Mouse (Mus musculus): ENCODE results near the gene Scrn1. TPM values are rescaled to one million over a fixed set of nuclear protein-coding genes. Genes with fewer than 3 reads are reported as not detected.

Gene Scrn1
- polyA plus RNA-seq, 1 experiment from 2014 or later: 7.1 TPM

DNA sequence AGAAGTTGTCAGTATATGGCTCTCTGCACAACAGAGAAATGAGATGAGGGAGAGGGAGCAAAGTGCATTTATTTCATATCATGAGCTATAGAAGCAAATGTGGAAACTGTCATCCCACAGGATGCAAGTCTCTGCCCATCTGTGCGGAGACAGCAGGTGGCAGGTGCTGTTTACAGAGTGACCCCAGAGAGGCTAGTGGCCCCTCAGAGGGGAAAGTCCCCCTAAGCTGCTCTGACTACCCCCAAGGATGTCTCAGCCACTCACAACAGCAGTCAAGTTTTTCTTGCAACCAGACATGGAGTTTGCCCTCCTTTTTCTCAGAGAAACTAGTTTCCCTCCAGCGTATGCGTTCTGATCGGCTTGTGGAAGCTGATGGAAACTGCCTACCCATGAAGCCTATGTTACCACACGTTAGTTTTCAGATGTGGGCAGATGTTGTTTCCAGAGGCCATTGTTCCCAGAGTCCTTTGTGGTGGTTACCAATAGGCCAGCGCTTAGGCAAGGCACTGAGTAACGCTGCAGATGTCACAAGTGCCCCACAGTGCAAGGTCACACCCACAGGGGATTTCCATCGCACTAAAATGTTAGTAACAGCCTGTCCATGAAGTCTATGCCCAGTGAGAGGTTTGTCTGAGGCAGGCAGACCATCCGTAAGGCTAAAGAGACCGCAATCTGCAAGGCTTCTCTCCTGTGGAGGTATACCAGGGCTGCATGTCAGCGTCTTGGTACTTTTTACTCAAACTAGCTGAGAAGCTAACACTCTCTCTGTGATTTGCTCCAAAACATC lies 71.5 kb downstream of the Scrn1 start:
- H3K36me3 ChIP-seq: no peaks in the 10 kb centered on the region
- H3K27ac ChIP-seq: no peak overlapping the region
- H3K9me3 ChIP-seq (replicated peaks): no peaks in the 10 kb centered on the region
- no peak overlapping the region for H3K9ac ChIP-seq
- no peak for ATAC-seq (replicated peaks; ENCODE audit: insufficient number of reproducible peaks, insufficient read depth, low FRiP score, low read depth)
- WGBS: 76% methylated on average over 11 of the region's 11 CpGs
- no peaks in the 10 kb centered on the region for H3K4me1 ChIP-seq (replicated peaks)
- no peak overlapping the region for H3K4me2 ChIP-seq
- H3K27me3 ChIP-seq: no peaks in the 10 kb centered on the region
- no peak overlapping the region for H3K4me3 ChIP-seq

DNA sequence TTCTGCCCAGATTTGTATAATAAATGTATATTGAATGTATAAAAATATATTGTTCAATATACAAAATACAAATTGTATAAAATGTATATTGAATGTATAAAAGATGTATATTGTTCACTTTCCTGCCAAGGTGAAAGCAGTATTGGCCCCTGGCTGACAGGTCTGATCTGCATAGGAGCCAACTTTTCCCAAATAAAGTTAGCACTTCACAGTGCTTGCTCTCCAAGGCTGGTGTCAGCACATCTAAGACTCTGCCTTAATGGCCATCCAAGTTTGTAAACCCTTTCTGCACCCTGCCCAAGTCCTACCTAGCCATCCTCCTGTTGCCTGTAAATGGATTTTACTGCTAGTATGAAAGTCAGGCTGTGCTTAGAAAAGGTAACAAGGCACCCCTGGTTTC lies 72.2 kb downstream of the Scrn1 start:
- no peaks in the 10 kb centered on the region for H3K36me3 ChIP-seq
- no peaks in the 10 kb centered on the region for H3K27me3 ChIP-seq
- no peak for ATAC-seq (replicated peaks; ENCODE audit: insufficient number of reproducible peaks, insufficient read depth, low FRiP score, low read depth)
- no peak overlapping the region for H3K4me2 ChIP-seq
- no peak overlapping the region for H3K27ac ChIP-seq
- H3K9me3 ChIP-seq (replicated peaks): no peaks in the 10 kb centered on the region
- H3K4me3 ChIP-seq: no peak overlapping the region
- H3K4me1 ChIP-seq (replicated peaks): peaks cover 4% of the 10 kb centered on the region; the same call in 1 of the 2 replicates
- H3K9ac ChIP-seq: no peak overlapping the region

DNA sequence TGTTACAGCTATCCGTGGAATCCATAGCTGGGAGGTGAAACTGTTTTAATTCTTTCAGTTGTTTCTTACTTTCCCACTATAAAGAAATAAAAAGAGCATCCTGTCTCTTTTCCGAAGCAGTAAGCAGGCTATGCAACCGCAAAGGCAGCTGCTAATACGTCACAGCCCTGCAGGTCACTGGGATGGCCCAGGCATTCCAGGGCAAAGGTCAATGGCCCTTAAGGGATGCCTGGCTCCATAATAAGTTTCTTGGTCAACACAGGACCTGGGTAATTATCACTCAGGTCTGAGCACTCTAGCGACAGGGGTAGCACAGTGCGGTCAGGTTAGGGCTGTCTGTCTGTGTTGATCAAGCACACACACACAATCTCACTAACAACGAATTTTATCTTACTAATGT lies 75.2 kb downstream of the Scrn1 start:
- Histone ChIP-seq H3K4me2 (no peak overlapping the region), H3K4me3 (no peak overlapping the region), H3K27me3 (no peaks in the 10 kb centered on the region), H3K9me3 (replicated peaks) (no peaks in the 10 kb centered on the region), H3K27ac (no peak overlapping the region), H3K4me1 (replicated peaks) (peaks cover 4% of the 10 kb centered on the region; the same call in 1 of the 2 replicates), H3K9ac (no peak overlapping the region), H3K36me3 (no peaks in the 10 kb centered on the region; the same call in 1 of the 2 replicates)
- no peak for ATAC-seq (replicated peaks; ENCODE audit: insufficient number of reproducible peaks, insufficient read depth, low FRiP score, low read depth)
- 69% methylated on average over 7 of the region's 7 CpGs for WGBS

GRCm38 (mm10) chr6:54485973-54486569 lies 80.2 kb downstream of the Scrn1 start:
- H3K27ac ChIP-seq: no peak overlapping the region
- H3K36me3 ChIP-seq: no peaks in the 10 kb centered on the region; the same call in 1 of the 2 replicates
- no peaks in the 10 kb centered on the region for H3K9me3 ChIP-seq (replicated peaks)
- peaks cover 12% of the 10 kb centered on the region for H3K4me1 ChIP-seq (replicated peaks)
- H3K27me3 ChIP-seq: no peaks in the 10 kb centered on the region
- no peak overlapping the region for H3K9ac ChIP-seq
- WGBS: 34% methylated on average over 6 of the region's 6 CpGs
- ATAC-seq (replicated peaks; ENCODE audit: insufficient number of reproducible peaks, insufficient read depth, low FRiP score, low read depth): no peak
- peak overlapping the region; percentile 67 for H3K4me2 ChIP-seq
- H3K4me3 ChIP-seq: peak overlapping the region; percentile 37

GRCm38 (mm10) chr6:54485435-54485901 lies 80.8 kb downstream of the Scrn1 start:
- H3K4me3 ChIP-seq: peak overlapping the region; percentile 37
- no peaks in the 10 kb centered on the region for H3K27me3 ChIP-seq
- no peak overlapping the region for H3K9ac ChIP-seq
- H3K4me1 ChIP-seq (replicated peaks): peaks cover 12% of the 10 kb centered on the region
- WGBS: 12% methylated on average over 19 of the region's 25 CpGs
- no peak overlapping the region for H3K27ac ChIP-seq
- peak overlapping the region; percentile 67 for H3K4me2 ChIP-seq
- H3K9me3 ChIP-seq (replicated peaks): no peaks in the 10 kb centered on the region
- no peaks in the 10 kb centered on the region; the same call in 1 of the 2 replicates for H3K36me3 ChIP-seq
- ATAC-seq (replicated peaks; ENCODE audit: insufficient number of reproducible peaks, insufficient read depth, low FRiP score, low read depth): peak; percentile 23

GRCm38 (mm10) chr6:54485000-54485399 lies 81.3 kb downstream of the Scrn1 start:
- Histone ChIP-seq H3K4me3 (peak overlapping the region; percentile 37; the same call in 1 of the 2 replicates), H3K27ac (no peak overlapping the region), H3K9me3 (replicated peaks) (no peaks in the 10 kb centered on the region), H3K4me2 (peak overlapping the region; percentile 67), H3K9ac (no peak overlapping the region), H3K4me1 (replicated peaks) (peaks cover 12% of the 10 kb centered on the region), H3K27me3 (no peaks in the 10 kb centered on the region), H3K36me3 (no peaks in the 10 kb centered on the region; the same call in 1 of the 2 replicates)
- ATAC-seq (replicated peaks; ENCODE audit: insufficient number of reproducible peaks, insufficient read depth, low FRiP score, low read depth): no peak
- 36% methylated on average over 10 of the region's 12 CpGs for WGBS

GRCm38 (mm10) chr6:54481390-54482112 lies 84.7 kb downstream of the Scrn1 start:
- no peak for ATAC-seq (replicated peaks; ENCODE audit: insufficient number of reproducible peaks, insufficient read depth, low FRiP score, low read depth)
- no peaks in the 10 kb centered on the region for H3K9me3 ChIP-seq (replicated peaks)
- H3K9ac ChIP-seq: no peak overlapping the region
- 65% methylated on average over 15 of the region's 15 CpGs for WGBS
- no peak overlapping the region for H3K4me3 ChIP-seq
- H3K27me3 ChIP-seq: no peaks in the 10 kb centered on the region
- no peak overlapping the region for H3K4me2 ChIP-seq
- H3K27ac ChIP-seq: no peak overlapping the region
- H3K36me3 ChIP-seq: no peaks in the 10 kb centered on the region
- peaks cover 10% of the 10 kb centered on the region for H3K4me1 ChIP-seq (replicated peaks)

DNA sequence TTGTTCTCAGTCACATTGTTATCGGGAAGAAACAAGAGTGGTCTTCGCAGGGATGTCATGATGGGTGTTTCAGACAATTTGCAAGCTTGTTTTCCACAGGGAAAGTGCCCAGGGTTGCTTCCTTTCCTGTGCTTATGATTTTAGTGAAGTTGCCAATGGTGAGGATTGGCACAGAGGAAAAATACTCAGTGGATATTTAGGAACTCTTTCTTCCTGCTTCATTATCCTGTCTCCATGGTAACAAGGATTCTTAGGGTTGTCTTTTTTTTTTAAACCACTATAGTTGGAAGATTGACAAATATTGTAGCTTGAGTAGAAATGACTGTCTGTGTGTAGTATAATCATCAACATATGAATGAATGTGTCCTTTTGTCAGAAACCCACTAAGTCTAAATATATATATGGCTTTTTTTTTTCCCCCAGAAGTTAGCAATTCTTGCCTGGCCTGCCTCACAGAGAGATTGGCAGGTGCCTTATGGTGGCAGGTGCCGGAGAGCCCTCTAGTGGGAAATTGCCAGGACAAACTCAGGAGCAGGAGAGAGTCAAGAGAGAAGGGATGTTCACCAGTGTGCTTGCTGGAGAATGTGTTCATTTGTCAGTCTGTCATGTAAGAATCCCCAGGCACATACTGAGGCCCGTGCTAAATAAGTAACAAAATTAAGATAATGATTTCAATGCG lies 87.5 kb downstream of the Scrn1 start:
- no peak overlapping the region for H3K9ac ChIP-seq
- H3K36me3 ChIP-seq: no peaks in the 10 kb centered on the region
- ATAC-seq (replicated peaks; ENCODE audit: insufficient number of reproducible peaks, insufficient read depth, low FRiP score, low read depth): no peak
- no peak overlapping the region for H3K27ac ChIP-seq
- H3K27me3 ChIP-seq: no peaks in the 10 kb centered on the region
- peaks cover 14% of the 10 kb centered on the region for H3K4me1 ChIP-seq (replicated peaks)
- no peaks in the 10 kb centered on the region for H3K9me3 ChIP-seq (replicated peaks)
- no peak overlapping the region for H3K4me3 ChIP-seq
- no peak overlapping the region for H3K4me2 ChIP-seq
- 68% methylated on average over 5 of the region's 5 CpGs for WGBS

DNA sequence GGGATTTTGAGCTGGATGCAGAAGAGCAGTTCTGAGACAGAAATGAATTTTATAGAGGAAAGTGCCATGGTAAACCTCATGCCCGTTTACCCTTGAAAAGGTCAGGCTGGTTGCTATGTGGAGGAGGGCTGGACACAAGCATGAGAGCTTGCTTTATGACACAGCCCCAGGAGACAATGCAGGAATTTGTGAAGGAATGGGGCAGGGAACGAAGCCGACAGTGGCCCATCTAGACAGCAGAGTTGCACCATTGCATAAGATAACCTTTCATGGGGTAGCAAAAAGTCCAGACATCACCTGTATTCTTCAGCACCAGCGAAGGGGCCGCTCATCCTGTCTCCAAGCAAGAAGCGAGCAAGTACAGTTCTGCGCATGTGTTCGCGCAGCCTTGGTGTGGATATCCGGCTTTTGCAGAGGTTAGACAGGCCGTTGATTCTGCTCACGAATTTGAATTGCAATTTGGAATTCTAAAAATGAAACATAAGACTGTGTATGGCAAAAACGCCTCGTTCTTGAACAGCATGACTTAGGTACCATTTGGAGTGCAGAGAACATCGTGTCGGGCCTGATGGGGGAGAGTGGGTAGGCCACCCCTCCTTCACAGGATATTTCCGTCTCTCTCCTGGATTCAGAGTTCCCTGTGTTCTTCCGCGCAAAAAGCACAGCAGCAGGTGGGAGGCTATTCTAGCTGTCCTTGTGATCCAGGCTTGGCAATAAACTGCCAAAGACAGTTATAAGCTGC lies 90.2 kb downstream of the Scrn1 start:
- H3K36me3 ChIP-seq: no peaks in the 10 kb centered on the region
- H3K4me3 ChIP-seq: no peak overlapping the region
- H3K4me2 ChIP-seq: no peak overlapping the region
- H3K9me3 ChIP-seq (replicated peaks): no peaks in the 10 kb centered on the region
- ATAC-seq (replicated peaks; ENCODE audit: insufficient number of reproducible peaks, insufficient read depth, low FRiP score, low read depth): no peak
- H3K9ac ChIP-seq: no peak overlapping the region
- no peak overlapping the region for H3K27ac ChIP-seq
- H3K27me3 ChIP-seq: no peaks in the 10 kb centered on the region
- H3K4me1 ChIP-seq (replicated peaks): peaks cover 39% of the 10 kb centered on the region
- 77% methylated on average over 19 of the region's 19 CpGs for WGBS

DNA sequence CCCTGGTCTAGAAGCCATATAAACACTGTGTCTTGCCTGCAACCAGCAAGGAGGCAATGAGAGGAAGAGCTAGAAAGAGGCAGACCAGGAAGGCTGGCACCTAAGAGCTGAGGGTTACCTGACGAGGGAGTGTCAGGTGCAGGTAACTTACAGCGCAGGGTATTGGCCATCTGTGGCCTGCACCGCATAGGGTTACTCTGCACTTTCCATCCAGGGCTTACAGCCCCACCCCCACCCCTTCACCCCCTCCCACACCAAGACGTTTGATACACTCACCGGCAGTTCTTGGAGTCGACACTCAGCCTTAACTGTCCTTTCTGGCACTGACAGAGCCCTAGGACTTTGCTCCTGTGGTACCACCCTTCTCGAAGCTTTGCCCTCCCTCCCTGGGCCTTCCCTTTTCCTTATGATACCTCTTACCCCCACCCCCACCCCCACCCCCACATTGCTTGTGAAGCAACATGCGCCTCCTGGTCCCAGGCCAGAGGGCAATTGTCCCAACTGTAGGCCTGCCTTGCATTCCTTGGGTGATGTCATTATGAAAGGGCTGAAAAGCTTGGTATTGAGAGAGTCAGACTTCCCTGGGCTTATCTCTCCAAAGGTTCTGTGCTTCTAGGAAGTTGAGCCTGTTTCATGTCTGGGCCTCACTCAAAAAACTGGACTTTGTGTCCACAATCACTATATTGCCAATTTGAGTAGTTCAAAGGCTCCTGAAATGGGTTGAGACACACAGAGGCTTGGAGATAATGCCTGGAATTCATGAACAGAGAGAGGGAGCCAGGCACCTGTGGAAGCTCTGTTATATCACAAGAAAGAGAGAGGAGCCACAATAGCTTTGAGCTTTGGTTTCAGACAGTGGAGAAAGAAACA lies 93.2 kb downstream of the Scrn1 start:
- Histone ChIP-seq H3K36me3 (no peaks in the 10 kb centered on the region), H3K9ac (no peak overlapping the region), H3K27ac (peak overlapping the region; percentile 73), H3K4me1 (replicated peaks) (peaks cover 42% of the 10 kb centered on the region), H3K9me3 (replicated peaks) (no peaks in the 10 kb centered on the region), H3K4me2 (no peak overlapping the region), H3K27me3 (no peaks in the 10 kb centered on the region), H3K4me3 (no peak overlapping the region)
- 56% methylated on average over 8 of the region's 8 CpGs for WGBS
- ATAC-seq (replicated peaks; ENCODE audit: insufficient number of reproducible peaks, insufficient read depth, low FRiP score, low read depth): peak; percentile 55

Measured in heart, embryonic 15.5 days (tissue).